Mouse (Mus musculus) MEL (cell line): ENCODE measurements around the gene Ggcx. TPM values are rescaled to one million over a fixed set of nuclear protein-coding genes. Genes with fewer than 3 reads are reported as not detected.

Experiments used
- DNase-seq: peaks from one replicate; pipeline ENCODE4 v3.0.0; 2011; ENCODE audit warnings: low read depth, low spot score
- H3K27ac ChIP-seq: 2 replicates; pipeline ENCODE4 v1.5.1; 2012; ENCODE audit warnings: low read depth, mild to moderate bottlenecking, control low read depth, low read length, moderate library complexity; ENCODE audit not compliant: control insufficient read depth
- H3K27me3 ChIP-seq, 2 experiments: fragments of 150-350 bp in 1 of 2; sonication (generic) in 1 of 2; 2 replicates each; pipeline ENCODE4 v1.6.1; 2012; ENCODE audit warnings: low read length in 2 of 2, mild to moderate bottlenecking in 2 of 2, improper control_type of control experiment in 1 of 2, moderate library complexity in 1 of 2; ENCODE audit not compliant: insufficient read depth in 2 of 2, control insufficient read depth in 1 of 2
- H3K36me3 ChIP-seq, 2 experiments: 2 replicates each; pipeline ENCODE4 v1.6.1; 2012 to 2014; ENCODE audit warnings: low read length in 2 of 2, improper control_type of control experiment in 1 of 2, inconsistent platforms in 1 of 2, mild to moderate bottlenecking in 1 of 2; ENCODE audit not compliant: insufficient read depth in 2 of 2, control insufficient read depth in 1 of 2
- H3K4me1 ChIP-seq, 2 experiments: fragments of 150-350 bp in 1 of 2; sonication (generic) in 1 of 2; 2 replicates each; pipeline ENCODE4 v1.6.1; 2012; ENCODE audit warnings: low read length in 2 of 2, improper control_type of control experiment in 1 of 2, mild to moderate bottlenecking in 1 of 2; ENCODE audit not compliant: insufficient read depth in 2 of 2, control insufficient read depth in 1 of 2
- H3K4me3 ChIP-seq, 2 experiments: fragments of 150-350 bp in 1 of 2; sonication (generic) in 1 of 2; 2 replicates each; pipeline ENCODE4 v1.5.1; 2012; ENCODE audit warnings: low read depth in 2 of 2, low read length in 2 of 2, mild to moderate bottlenecking in 2 of 2, moderate library complexity in 2 of 2, control low read depth in 1 of 2, improper control_type of control experiment in 1 of 2; ENCODE audit not compliant: control insufficient read depth in 1 of 2, insufficient read depth in 1 of 2
- H3K79me2 ChIP-seq: 2 replicates; pipeline ENCODE4 v1.6.1; 2012; ENCODE audit warnings: mild to moderate bottlenecking, low read length, moderate library complexity; ENCODE audit not compliant: control insufficient read depth, poor library complexity, insufficient read depth
- H3K9ac ChIP-seq: 2 replicates; pipeline ENCODE4 v1.6.1; 2012; ENCODE audit warnings: low read depth, mild to moderate bottlenecking, control low read depth, low read length, moderate library complexity; ENCODE audit not compliant: control insufficient read depth, poor library complexity, severe bottlenecking
- H3K9me3 ChIP-seq: fragments of 150-350 bp; sonication (generic); replicated peaks from 2 replicates; pipeline ENCODE4 v1.6.1; 2012; ENCODE audit warnings: mild to moderate bottlenecking, low read length, improper control_type of control experiment, moderate library complexity; ENCODE audit not compliant: insufficient read depth
- BHLHE40 ChIP-seq: IDR thresholded peaks from 2 replicates; pipeline ENCODE4 v1.6.1; 2012; ENCODE audit warnings: low read depth, mild to moderate bottlenecking, inconsistent platforms, low read length, improper control_type of control experiment, borderline replicate concordance
- CHD2 ChIP-seq: IDR thresholded peaks from 2 replicates; pipeline ENCODE4 v1.6.1; 2011; ENCODE audit warnings: low read length, improper control_type of control experiment
- GABPA ChIP-seq: IDR thresholded peaks from 2 replicates; pipeline ENCODE4 v1.6.1; 2012; ENCODE audit warnings: low read depth, mild to moderate bottlenecking, inconsistent platforms, low read length, improper control_type of control experiment, moderate library complexity
- GATA1 ChIP-seq: IDR thresholded peaks from 2 replicates; pipeline ENCODE4 v1.6.1; 2011; ENCODE audit warnings: low read depth, low read length, improper control_type of control experiment
- HCFC1 ChIP-seq: IDR thresholded peaks from 2 replicates; pipeline ENCODE4 v1.6.1; 2012; ENCODE audit warnings: low read depth, mild to moderate bottlenecking, inconsistent platforms, low read length, improper control_type of control experiment, moderate library complexity
- KAT2A ChIP-seq: conservative IDR thresholded peaks from 2 replicates; pipeline ENCODE4 v1.6.1; 2012; ENCODE audit warnings: low read depth, low read length, improper control_type of control experiment, inconsistent platforms
- MAZ ChIP-seq: IDR thresholded peaks from 2 replicates; pipeline ENCODE4 v1.6.1; 2012; ENCODE audit warnings: low read depth, mild to moderate bottlenecking, inconsistent platforms, low read length, improper control_type of control experiment
- MYC ChIP-seq: IDR thresholded peaks from 2 replicates; pipeline ENCODE4 v1.6.1; 2011; ENCODE audit warnings: low read depth, mild to moderate bottlenecking, low read length, improper control_type of control experiment, moderate library complexity
- NELFE ChIP-seq: IDR thresholded peaks from 2 replicates; pipeline ENCODE4 v1.6.1; 2011; ENCODE audit warnings: low read depth, low read length, improper control_type of control experiment
- POLR2AphosphoS2 ChIP-seq: IDR thresholded peaks from 2 replicates; pipeline ENCODE4 v1.6.1; 2011; ENCODE audit warnings: low read length, improper control_type of control experiment
- POLR2AphosphoS5 ChIP-seq: IDR thresholded peaks from 2 replicates; pipeline ENCODE4 v1.6.1; 2012; ENCODE audit warnings: low read depth, borderline replicate concordance, mild to moderate bottlenecking, inconsistent platforms, low read length, moderate library complexity, mixed read lengths
- RAD21 ChIP-seq: IDR thresholded peaks from 2 replicates; pipeline ENCODE4 v1.6.1; 2011; ENCODE audit warnings: mild to moderate bottlenecking, low read depth, low read length, improper control_type of control experiment
- SIN3A ChIP-seq: IDR thresholded peaks from 2 replicates; pipeline ENCODE4 v1.6.1; 2012; ENCODE audit warnings: low read length, improper control_type of control experiment, inconsistent platforms
- SMC3 ChIP-seq: IDR thresholded peaks from 2 replicates; pipeline ENCODE4 v1.6.1; 2011; ENCODE audit warnings: low read depth, low read length, improper control_type of control experiment
- UBTF ChIP-seq: IDR thresholded peaks from 2 replicates; pipeline ENCODE4 v1.6.1; 2012; ENCODE audit warnings: low read depth, mild to moderate bottlenecking, inconsistent platforms, low read length, improper control_type of control experiment, moderate library complexity, borderline replicate concordance; ENCODE audit not compliant: insufficient read depth
- USF1 ChIP-seq: IDR thresholded peaks from 2 replicates; pipeline ENCODE4 v1.6.1; 2014; ENCODE audit warnings: low read depth, mild to moderate bottlenecking, inconsistent platforms, low read length, improper control_type of control experiment, moderate library complexity
- USF2 ChIP-seq, 2 experiments: IDR thresholded peaks; 2 replicates each; pipeline ENCODE4 v1.6.1; 2011 to 2012; ENCODE audit warnings: improper control_type of control experiment in 2 of 2, low read length in 2 of 2, borderline replicate concordance in 1 of 2, inconsistent platforms in 1 of 2, low read depth in 1 of 2, mild to moderate bottlenecking in 1 of 2; ENCODE audit not compliant: insufficient read depth in 1 of 2
- ZC3H11A ChIP-seq: IDR thresholded peaks from 2 replicates; pipeline ENCODE4 v1.6.1; 2012; ENCODE audit warnings: low read depth, mild to moderate bottlenecking, inconsistent platforms, low read length, improper control_type of control experiment
- ZKSCAN1 ChIP-seq: IDR thresholded peaks from 2 replicates; pipeline ENCODE4 v1.6.1; 2012; ENCODE audit warnings: low read depth, mild to moderate bottlenecking, inconsistent platforms, low read length, improper control_type of control experiment, moderate library complexity
- ZNF384 ChIP-seq: IDR thresholded peaks from 2 replicates; pipeline ENCODE4 v1.6.1; 2012; ENCODE audit warnings: low read depth, mild to moderate bottlenecking, inconsistent platforms, low read length, improper control_type of control experiment
- polyA plus RNA-seq, 2 experiments: library from polyadenylated mRNA; stranded (reverse) in 1 of 2; unstranded in 1 of 2; fragments of >175 nt in 1 of 2; fragments of >200 nt in 1 of 2; gene quantifications; 2 replicates each; pipeline versions ENCODE4 v1.2.1 to v1.2.4; 2012; ENCODE audit warnings: low replicate concordance in 2 of 2, low read depth in 1 of 2; ENCODE audit not compliant: insufficient read length in 2 of 2, insufficient read depth in 1 of 2, missing spikeins in 1 of 2
- total RNA-seq: library from RNA; depleted of rRNA; stranded (reverse); fragments of 300-350 nt; gene quantifications from 2 replicates; pipeline ENCODE4 v1.2.3, GENCODE M21; 2012

Ggcx gene
- total and polyA plus RNA-seq, 3 experiments: 5.2 to 5.4 TPM; not detected in 1

GRCm38 (mm10) chr6:72370091-72370490, 44.0 kb upstream of the Ggcx start:
- Histone ChIP-seq H3K9ac (no peak overlapping the region), H3K4me3 (no peak overlapping the region), H3K36me3 (peaks cover 6 to 22% of the 10 kb centered on the region in 2 experiments; a peak in 3 of 4 replicates), H3K4me1 (peaks cover 4 to 20% of the 10 kb centered on the region in 2 experiments)
- DNase-seq: no peak
- TF ChIP-seq USF2 (IDR thresholded peaks at IDR 0.05; ENCODE audit: borderline replicate concordance in 1 of 2, insufficient read depth in 1 of 2, low read depth in 1 of 2, low read length in 2 of 2) (no peak), GABPA (no peak), NELFE (no peak), ZKSCAN1 (no peak), USF1 (no peak), RAD21 (no peak), ZC3H11A (no peak), GATA1 (no peak), POLR2AphosphoS5 (no peak), SIN3A (no peak), HCFC1 (no peak)
- TF ChIP-seq, all 39 proteins: peak for 0
- Histone ChIP-seq H3K9me3 (no peaks in the 10 kb centered on the region), H3K27ac (no peak overlapping the region), H3K27me3 (no peaks in the 10 kb centered on the region), H3K79me2 (peaks cover 22% of the 10 kb centered on the region)

- Histone ChIP-seq H3K4me1 (peaks cover 4 to 27% of the 10 kb centered on the region in 2 experiments), H3K27me3 (no peaks in the 10 kb centered on the region), H3K36me3 (peaks cover 8 to 30% of the 10 kb centered on the region in 2 experiments)
Measured at GRCm38 (mm10) chr6:72371147-72371546, 43.0 kb upstream of the Ggcx start.

GRCm38 (mm10) chr6:72371571-72371970, 42.5 kb upstream of the Ggcx start:
- no peaks in the 10 kb centered on the region for H3K9me3 ChIP-seq
- peaks cover 30% of the 10 kb centered on the region for H3K79me2 ChIP-seq
- DNase-seq: no peak
- H3K4me3 ChIP-seq: no peak overlapping the region
- no peak overlapping the region for H3K27ac ChIP-seq
- H3K4me1 ChIP-seq: peaks cover 4 to 28% of the 10 kb centered on the region in 2 experiments
- no peaks in the 10 kb centered on the region for H3K27me3 ChIP-seq
- H3K36me3 ChIP-seq: peaks cover 8 to 30% of the 10 kb centered on the region in 2 experiments
- TF ChIP-seq SIN3A (no peak), UBTF (no peak), HCFC1 (no peak), MAZ (no peak), ZNF384 (no peak), POLR2AphosphoS2 (no peak), KAT2A (no peak), NELFE (no peak), CHD2 (no peak), BHLHE40 (no peak), USF1 (no peak), SMC3 (no peak), GABPA (no peak)
- H3K9ac ChIP-seq: no peak overlapping the region

More at GRCm38 (mm10) chr6:72371147-72371546, 43.0 kb upstream of the Ggcx start:
- H3K79me2 ChIP-seq: peaks cover 29% of the 10 kb centered on the region
- no peak overlapping the region for H3K4me3 ChIP-seq
- H3K9ac ChIP-seq: no peak overlapping the region
- H3K9me3 ChIP-seq: no peaks in the 10 kb centered on the region
- no peak overlapping the region for H3K27ac ChIP-seq
- DNase-seq: no peak
- TF ChIP-seq MYC: no peak
- TF ChIP-seq POLR2AphosphoS2: 0 out of 2 replicates have a peak, but pooled peaks have one; percentile 2
